Mouse (Mus musculus) cortical plate, adult 2 months (tissue): ENCODE measurements at regions not wholly inside any gene's neighbourhood (a gene's known extent, or its start where the extent isn't known, plus 50 kb on each side); places are given as distances from the start of the nearest gene placed in this dataset.

Experiments used
- CTCF ChIP-seq: fragments of 200-500 bp; IDR thresholded peaks from 2 replicates; pipeline ENCODE4 v1.5.1; 2011; ENCODE audit warnings: mild to moderate bottlenecking, control low read depth, low read length; ENCODE audit not compliant: insufficient read depth; ENCODE audit errors: extremely low read depth
- POLR2A ChIP-seq: fragments of 200-500 bp; IDR thresholded peaks from 2 replicates; pipeline ENCODE4 v1.6.1; 2011; ENCODE audit warnings: mild to moderate bottlenecking, low read length, control low read depth; ENCODE audit not compliant: insufficient read depth; ENCODE audit errors: extremely low read depth

GRCm38 (mm10) chr15:38414318-38415090 is 989.1 kb downstream of the 4930447A16Rik start:
- no peak for TF ChIP-seq CTCF
- TF ChIP-seq POLR2A: no peak
